Mouse (Mus musculus): ENCODE measurements around the gene Nsg1.

DNA sequence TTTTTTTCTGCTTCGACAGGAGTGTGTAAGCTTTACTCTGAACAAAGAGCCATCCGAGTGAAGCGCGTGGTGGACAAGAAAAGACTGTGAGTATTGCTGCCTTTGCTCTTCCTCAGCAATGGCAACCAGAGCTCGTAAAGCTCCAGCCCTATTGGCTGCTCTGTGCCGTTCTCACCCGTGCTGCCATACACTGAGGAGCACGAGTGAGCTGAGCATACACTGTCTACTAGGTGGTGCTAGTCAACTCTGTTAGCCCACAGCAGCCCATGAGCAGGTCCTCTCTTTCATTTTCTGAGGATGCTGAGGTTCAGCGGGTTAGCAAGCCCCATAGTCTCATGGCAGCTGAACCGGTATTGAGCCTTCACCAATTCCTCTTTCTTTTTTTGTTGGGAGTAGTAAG lies 52.9 kb downstream of the Nsg1 start:
- TF ChIP-seq CTCF (IDR thresholded peaks at IDR 0.05; ENCODE audit: low read depth) (no peak), EP300 (IDR thresholded peaks at IDR 0.05; ENCODE audit: low read depth) (no peak)
